Mouse (Mus musculus): Measurements from ENCODE around the gene Slfn1. TPM values are rescaled to one million over a fixed set of nuclear protein-coding genes. Genes with fewer than 3 reads are reported as not detected.
"Not testable (repeated sequence)": the region's sequence is repeated elsewhere in the genome, so short reads cannot be mapped to it uniquely, and the experiment has no call there.

Slfn1 gene
- under 1 TPM in 1 of 2 experiments, not detected in 1; 0.14 TPM for total RNA-seq (2021)

- DNase-seq, result no peak
Measured at GRCm38 (mm10) chr11:83116597-83117227, at the start of gene Slfn1. Gene Slfn1 (plus strand): TSS chr11:83116849.

GRCm38 (mm10) chr11:83067982-83068694, 48.5 kb upstream of the Slfn1 start:
- no peak for DNase-seq

GRCm38 (mm10) chr11:83070321-83070970, 46.2 kb upstream of the Slfn1 start:
- no peak for DNase-seq

DNA sequence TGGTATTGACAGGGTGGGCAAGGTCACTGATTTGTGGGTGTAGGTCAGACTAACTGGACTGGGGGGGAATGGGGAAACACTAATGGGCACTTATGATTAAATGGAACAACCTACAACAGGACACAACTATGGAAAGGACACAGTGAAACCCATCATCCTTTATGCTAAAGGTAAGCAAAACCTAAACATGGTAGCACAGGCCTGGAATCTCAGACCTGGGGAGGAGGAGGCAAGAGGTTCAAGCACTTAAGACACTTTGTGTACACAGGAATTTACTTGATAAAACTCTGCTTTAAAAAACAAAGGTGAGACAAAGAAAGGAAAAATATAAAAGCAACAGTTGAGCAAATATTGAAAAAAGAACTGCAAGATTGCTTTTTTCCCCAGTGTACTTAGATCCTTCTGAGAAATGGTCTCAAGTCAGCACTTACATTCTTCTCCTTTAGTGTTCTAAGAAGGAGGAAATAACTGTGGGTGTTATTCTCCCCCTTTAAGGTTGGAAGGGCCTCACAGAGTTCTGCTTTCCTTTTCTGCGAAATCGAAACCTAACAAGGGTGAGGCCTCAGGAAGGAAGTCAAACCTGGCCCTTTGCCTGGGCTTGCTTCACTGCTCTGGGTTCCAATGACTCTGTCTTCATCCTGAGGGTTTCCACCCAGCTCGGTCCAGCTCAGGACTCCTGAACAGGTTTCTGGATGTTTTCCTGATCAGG, 38.8 kb upstream of the Slfn1 start:
- DNase-seq, result peak; percentile 76

GRCm38 (mm10) chr11:83078423-83079140, 38.1 kb upstream of the Slfn1 start:
- no peak for DNase-seq

DNA sequence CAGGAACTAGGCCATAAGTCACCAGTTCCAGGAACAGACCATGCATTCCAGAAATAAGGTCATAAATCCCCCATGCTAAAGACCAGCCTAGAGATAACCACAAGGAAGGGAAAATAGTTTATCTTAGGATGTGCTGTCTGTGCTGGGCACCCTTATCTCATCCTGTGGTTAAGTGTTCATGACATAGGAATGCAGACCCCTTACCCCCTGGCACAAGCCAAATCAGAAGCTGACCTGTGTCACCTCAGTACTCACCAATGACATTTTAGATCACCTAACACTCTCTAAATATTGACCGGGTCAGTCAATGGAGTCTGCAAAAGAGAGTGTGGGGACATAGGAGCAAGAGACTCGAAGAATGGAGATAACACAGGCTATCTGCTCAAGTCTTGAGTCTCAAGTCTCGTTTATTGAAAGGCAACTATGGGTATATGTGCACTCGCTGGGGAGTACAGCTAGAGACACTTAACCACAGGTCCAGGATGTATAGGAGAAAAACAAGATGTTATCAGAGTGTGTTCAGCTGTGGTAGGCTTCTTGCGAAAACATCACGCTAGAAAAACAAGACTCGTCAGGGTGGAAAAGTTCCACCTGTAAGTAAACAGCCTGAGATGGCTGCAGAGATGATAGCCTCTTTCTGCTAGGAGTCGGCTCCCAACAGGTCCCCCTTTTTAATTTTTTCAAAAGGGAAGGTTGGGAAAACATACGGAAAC, 37.0 kb upstream of the Slfn1 start:
- no peak for DNase-seq

DNA sequence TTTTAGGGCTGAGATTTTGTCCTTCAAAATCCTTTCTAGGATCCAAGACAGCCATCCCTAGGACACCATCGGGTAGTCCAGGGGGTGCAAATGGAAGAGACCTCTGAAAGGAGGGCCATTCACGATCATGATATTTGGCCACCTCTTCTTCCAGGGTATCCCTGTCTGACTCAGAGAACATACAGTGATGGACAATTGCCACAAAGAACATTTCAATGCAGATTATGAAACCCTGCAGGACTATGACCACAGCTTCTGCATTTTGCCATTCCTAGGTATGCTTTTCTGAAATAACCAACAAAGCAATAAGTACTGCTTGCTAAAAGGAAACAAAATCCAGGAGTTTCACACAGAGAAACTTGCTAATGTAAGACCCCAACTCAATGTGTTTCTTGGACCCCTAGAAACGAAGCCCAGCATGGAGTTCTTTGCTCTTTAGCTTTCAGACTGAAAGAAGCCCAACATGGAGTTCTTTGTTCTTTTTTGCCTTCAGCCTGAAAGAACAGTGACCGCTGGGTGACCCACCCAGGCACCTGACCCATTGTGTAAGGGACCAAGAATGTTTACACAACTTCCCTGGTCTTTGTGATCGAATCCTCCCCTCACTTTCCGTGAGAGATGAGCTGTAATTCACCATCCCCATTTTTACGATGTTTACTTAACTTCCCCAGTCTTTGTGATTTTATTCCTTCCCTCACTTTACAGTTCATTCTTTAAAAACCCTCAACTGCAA, 33.7 kb upstream of the Slfn1 start:
- DNase-seq, result no peak

- no peak for DNase-seq
Measured at GRCm38 (mm10) chr11:83084161-83084560, 32.5 kb upstream of the Slfn1 start.

DNA sequence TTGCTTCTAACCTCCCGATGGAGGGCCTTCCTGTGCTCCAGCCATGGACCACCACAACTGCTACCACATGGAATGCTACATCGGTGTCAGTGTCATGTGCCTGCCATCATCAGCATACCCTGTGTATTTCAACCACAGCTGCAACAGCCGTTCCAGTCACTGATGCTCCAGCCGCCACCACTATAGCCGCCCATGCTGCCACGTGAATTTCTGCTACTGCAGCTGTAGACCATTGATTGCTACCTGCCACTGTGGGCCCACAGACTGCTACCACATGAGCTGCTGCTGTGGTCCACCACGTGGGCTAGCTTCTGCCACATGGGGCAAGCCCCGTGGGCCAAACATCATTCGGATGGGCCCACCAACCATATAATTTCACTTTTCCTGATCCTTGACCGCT, 31.9 kb upstream of the Slfn1 start:
- no peak for DNase-seq

DNA sequence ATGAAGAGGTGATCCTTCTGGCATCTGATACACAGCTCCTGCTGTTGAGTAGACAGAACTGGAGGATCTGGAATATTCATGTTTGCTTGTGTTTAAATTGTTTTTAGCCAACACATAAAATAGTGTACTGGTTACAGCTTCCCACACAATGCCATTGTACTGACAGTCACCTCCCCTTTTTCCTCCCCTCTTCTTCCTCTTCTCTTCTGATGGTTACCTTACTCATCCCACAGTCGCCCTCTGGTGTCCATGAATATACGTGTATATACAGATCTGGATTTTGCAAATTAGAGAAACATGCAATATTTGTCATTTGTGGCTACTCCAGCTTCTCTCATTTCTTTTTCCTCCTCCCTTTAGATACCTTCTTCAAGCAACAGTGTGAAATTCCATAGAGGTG, 1.5 kb upstream of the Slfn1 start:
- peak; percentile 25 for DNase-seq

DNA sequence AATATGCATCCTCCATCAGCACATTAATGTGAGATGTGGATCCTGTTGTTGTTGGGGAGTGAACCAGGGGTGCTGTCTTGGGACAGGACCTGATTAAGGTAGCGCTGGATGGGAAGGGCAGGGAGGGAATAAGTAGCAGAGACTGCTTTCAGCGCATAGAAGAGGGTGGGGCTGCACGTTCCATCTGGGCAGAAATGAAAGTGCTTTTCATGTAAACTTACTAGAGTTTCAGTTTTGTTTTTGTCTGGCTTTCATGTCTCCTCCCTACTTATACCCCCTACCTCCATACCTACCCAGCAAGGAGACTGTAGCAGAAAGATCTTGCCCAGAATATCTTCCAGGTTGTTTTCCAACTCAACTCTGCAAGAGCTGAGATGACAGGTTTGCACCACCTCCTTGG, 1.4 kb downstream of the Slfn1 start:
- DNase-seq, result no peak

DNA sequence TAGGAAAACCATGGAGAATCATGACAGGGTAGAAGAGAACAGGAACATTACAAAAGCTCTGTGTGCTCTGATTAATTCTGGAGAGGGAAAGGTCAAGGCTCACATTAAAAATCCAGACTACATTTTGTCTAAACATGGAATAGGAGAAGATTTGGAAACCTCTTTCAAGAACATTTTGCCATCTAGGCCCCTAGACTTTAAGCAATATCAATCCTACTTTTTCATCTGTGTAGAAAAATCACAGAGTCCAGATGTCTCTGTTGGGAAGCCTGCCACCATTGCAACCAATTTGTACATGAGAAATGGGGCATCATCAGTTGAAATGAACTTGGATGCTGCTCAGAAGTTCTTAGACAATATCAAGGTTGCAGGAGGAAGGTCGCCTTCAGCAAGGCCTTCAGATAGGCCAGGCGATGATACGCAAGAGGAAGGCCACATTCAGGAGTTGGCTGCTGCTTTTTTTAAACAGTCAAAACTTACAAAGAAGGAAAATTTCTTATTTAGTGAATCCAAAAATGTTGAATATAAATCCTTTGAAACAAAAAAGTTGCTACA, 4.6 kb downstream of the Slfn1 start:
- DNase-seq, result no peak

DNA sequence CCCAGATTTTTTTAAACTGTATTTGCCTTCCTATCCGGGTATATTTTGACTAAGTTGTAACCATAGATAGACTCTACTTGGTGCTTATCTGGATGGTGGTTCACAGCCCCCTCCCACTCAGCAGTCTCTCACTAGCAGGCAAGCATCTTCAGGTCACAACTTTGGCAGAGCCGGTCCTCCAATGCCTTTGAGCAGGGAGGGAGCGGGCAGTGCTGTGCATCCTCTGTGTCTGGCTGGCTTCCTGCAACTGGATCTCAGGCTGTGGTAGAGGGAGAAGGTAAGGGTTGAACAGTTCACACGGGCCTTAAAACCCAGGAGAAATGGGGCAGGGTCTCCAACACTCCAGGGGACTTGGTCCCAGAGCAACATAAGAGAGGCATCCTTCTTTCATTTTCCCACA, 6.5 kb downstream of the Slfn1 start:
- no peak for DNase-seq

DNA sequence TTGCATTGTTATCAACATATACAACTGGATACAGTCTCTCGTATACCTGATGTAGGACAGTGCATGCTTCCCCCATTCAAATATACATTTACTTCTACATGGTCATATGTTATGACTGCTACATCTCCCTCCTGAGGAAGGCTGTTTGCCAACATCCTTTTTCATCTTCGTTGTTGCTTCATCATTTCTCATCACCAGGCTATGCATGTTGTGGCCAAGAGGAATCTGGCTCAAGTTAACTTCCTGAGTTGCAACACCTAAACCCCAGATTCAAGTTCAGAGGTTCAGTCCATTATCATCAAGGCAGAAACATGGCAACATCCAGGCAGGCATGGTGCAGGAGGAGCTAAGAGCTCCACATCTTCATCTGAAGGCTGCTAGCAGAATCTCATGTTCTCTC, 8.3 kb downstream of the Slfn1 start:
- DNase-seq, result no peak

DNA sequence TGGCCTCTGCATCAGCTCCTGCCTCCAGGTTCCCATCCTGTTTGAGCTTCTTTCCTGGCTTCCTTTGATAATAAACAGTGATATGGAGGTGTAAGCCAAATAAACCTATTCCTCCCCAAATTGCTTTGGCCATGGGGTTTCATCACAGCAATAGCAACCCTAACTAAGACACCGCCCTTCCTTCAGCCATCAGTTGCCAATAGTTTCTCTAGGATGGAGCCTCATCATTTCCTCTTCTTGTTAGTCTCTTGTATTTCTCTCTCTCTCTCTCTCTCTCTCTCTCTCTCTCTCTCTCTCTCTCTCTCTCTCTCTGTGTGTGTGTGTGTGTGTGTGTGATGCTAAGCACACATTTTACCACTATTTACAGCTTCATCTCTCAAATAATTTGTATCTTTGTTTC, 9.0 kb downstream of the Slfn1 start:
- DNase-seq, result not testable (repeated sequence)

DNA sequence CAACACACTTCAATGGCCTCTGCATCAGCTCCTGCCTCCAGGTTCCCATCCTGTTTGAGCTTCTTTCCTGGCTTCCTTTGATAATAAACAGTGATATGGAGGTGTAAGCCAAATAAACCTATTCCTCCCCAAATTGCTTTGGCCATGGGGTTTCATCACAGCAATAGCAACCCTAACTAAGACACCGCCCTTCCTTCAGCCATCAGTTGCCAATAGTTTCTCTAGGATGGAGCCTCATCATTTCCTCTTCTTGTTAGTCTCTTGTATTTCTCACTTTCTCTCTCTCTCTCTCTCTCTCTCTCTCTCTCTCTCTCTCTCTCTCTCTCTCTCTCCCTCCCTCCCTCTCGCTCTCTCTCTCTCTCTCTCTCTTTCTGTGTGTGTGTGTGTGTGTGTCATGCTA, 20.6 kb downstream of the Slfn1 start:
- DNase-seq, result not testable (repeated sequence)

GRCm38 (mm10) chr11:83148939-83149338, 32.3 kb downstream of the Slfn1 start:
- not testable (repeated sequence) for DNase-seq

Data from heart, postnatal 4 days (tissue).